Mouse (Mus musculus): ENCODE measurements around the gene Leng1.
"Not testable (repeated sequence)": the region's sequence is repeated elsewhere in the genome, so short reads cannot be mapped to it uniquely, and the experiment has no call there.

The Leng1 gene

DNA sequence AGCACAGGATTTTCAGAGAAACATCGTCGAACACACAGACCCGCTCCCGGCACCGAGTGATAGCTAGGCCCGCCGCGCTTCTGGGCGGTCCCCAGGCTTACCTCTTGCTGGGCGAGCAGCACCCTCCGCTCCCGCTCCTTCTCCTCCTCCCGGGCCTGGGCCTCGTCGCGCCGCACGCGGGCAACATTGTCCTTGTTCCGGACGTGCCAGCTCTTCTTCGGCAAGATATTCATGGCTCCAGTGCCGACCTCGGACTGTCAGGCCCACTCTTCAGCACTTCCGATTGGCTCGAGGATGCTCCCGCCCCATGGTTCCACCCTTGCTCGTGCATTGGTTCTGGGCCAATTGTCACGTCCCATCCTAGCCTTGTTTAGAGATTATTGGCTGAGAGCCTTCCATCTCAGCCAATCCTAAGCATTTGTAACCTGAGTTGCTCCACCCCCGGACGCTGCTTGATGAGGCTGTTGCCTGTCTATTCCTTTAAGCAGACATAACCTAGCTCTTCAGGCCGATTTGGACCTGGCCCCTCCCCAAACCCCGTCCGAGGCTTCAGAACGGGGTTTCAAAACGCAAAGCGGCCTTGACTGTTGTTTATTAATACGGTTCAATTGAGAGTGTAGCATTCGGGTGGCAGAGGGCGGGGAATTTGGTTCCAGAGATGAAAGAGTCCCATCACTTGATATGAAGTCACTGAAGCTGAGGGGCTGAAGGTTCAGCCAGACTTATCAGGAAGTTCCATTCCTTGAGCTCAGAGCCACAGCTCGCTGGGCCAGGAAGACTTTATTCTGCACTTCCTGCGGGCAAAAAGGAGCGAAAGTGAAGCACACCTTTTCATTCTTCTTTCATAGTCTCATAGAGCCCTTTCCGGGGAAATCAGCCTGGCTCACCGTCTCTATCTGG is at the start of gene Leng1:
TSS of gene Leng1 (minus strand) at position 626 of the 900 bp plus-strand sequence.
- DNase-seq (ENCODE audit: extremely low spot score, low read depth, low spot score), result peak; percentile 88

DNA sequence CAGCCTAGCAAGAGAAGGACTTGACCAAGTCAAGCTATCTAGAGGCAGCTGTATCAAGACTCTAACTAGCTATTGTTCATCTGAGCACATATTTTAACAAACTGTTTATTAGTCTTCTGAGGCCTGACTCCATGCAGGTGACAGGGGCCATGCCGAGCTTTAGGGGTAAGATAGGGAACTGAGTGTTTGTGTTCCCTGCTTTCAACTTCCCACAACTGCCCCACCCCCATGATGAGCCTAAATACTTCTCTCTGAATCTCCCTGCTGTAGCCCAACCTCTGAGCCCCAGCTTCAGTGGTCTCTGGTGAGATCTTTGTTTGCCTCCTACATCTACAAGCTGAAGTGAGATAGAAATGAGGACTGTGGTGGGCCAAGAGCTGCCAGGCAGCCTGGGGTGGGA is 49.6 kb upstream of the Leng1 start:
- no peak for DNase-seq (ENCODE audit: extremely low spot score, low read depth, low spot score)

- no peak for DNase-seq (ENCODE audit: extremely low spot score, low read depth, low spot score)
These were observed 46.8 kb upstream of the Leng1 start for GRCm38 (mm10) chr7:3712264-3712942.

DNA sequence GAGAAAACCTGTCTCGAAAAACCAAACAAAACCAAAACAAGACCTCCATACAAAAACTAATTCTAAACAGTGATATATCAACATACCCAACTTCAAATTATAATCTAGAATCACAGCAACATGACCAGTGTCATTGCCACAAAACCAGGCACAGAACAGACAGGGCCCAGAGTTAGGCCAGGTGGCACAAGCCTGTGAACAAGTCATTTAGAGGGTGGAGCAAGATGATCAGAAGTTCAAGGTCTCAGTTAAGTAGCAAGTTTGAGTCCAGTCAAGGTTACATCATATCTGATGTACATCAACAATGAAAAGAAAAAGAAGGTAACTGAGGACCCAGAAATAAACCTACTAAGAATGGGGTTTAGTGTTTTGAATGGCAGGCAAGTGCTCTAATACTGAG is 43.4 kb upstream of the Leng1 start:
- DNase-seq (ENCODE audit: extremely low spot score, low read depth, low spot score), result no peak

- DNase-seq (ENCODE audit: extremely low spot score, low read depth, low spot score), result not testable (repeated sequence)
These were observed 42.9 kb upstream of the Leng1 start for GRCm38 (mm10) chr7:3708447-3708980.

DNA sequence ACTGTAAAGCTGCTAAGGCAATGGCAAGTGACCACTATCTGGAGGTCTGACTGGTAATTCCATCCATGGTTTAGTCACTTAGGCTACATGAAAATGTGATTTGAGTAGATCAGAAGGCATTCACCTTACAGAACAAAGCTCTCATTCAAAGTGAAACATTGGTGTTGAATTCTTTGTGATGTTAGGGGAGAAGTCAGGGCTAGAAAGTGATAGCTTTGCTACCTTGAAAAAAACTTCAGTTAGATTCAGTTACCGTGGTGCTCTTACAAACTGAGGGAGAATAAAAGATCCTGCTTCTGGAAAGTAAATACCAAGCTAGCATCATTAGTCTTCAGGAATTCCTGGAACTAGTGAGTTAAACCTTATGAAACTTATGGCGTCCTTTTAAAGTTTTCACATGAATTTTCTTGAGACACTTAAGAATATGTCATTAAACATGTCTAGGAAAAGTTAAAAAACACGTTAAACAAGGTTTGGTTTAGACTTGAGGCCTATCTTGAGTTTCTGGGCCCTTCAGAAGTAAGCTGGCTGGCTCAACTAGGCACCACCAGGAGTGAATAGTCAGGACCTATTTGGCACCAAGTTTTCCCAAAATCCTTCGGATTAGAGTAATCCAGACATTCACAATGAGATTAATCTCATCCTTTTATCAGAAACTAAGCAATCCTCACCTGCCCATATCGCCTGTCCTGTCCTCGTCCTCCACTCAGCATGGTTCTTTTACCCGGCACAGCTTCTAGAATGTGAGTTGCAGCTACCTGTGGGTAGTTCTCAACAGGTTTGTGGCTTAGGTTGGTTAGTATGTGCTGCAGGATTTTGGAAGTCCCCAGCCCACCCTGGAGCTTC is 42.2 kb upstream of the Leng1 start:
- no peak for DNase-seq (ENCODE audit: extremely low spot score, low read depth, low spot score)

DNA sequence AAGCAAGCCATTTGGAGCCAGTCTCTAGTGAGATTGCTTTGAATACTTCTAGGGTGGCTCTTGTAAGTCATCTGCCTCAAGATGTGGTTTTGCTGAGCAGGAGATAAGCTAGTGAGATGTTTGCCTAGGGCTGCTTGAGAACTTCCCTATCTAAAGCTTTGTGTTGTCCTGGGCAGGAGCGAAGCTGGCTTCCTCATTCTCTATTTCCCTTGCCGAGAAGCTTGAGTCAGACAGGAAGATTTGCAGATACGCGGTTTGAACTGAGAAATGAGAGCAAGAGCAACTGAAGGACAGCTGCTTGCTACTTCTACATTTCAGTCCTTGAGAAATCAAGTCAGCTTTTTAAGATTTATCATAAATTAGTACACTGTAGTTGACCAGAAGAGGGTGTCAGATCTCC is 41.4 kb upstream of the Leng1 start:
- DNase-seq (ENCODE audit: extremely low spot score, low read depth, low spot score), result no peak

DNA sequence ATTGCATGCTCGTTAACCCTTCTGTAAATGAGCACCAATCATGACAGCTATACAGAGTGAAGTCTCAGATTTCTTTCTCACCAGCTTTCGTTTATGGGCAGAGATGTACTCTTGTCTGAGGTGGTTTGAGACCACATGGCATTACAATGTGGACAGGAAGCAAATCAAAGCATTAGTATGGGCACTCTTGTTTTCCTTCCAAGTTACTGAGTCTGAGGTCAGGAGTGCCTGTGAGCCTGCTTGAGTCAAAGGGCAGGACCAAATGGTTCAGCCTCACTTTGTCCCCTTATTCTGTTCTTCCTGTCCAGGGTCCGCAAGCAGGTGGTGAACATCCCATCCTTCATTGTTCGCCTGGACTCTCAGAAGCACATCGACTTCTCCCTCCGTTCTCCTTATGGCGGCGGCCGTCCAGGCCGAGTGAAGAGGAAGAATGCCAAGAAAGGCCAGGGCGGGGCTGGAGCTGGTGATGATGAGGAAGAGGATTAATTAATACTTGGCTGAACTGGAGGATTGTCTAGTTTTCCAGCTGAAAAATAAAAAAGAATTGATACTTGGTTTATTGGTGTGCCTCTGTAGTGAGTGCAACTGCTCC is 40.8 kb upstream of the Leng1 start:
- DNase-seq (ENCODE audit: extremely low spot score, low read depth, low spot score), result no peak

GRCm38 (mm10) chr7:3705911-3706310 is 40.3 kb upstream of the Leng1 start:
- no peak for DNase-seq (ENCODE audit: extremely low spot score, low read depth, low spot score)

GRCm38 (mm10) chr7:3705461-3705860 is 39.8 kb upstream of the Leng1 start:
- DNase-seq (ENCODE audit: extremely low spot score, low read depth, low spot score), result not testable (repeated sequence)

DNA sequence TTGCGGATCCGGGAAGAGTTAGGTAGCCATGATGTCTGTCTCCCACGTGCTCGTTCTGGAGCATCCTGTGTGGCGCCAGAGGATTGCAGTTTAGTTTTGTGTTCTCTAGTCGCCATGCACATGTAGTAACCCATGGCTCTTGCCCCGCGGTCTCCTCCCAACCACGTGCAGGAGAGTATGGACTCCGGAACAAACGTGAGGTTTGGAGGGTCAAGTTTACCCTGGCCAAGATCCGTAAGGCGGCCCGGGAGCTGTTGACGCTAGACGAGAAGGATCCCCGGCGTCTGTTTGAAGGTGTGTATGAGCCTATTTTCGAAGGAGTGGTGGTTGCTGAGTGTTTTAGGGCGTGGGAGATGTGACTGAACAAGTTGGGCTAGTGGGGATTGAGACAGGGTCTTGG is 38.8 kb upstream of the Leng1 start:
- no peak for DNase-seq (ENCODE audit: extremely low spot score, low read depth, low spot score)

- peak; percentile 95 for DNase-seq (ENCODE audit: extremely low spot score, low read depth, low spot score)
These were observed 38.3 kb upstream of the Leng1 start, which contains the start of gene Rps9 for GRCm38 (mm10) chr7:3703879-3704441. Rps9 (plus strand) TSS chr7:3703993.

DNA sequence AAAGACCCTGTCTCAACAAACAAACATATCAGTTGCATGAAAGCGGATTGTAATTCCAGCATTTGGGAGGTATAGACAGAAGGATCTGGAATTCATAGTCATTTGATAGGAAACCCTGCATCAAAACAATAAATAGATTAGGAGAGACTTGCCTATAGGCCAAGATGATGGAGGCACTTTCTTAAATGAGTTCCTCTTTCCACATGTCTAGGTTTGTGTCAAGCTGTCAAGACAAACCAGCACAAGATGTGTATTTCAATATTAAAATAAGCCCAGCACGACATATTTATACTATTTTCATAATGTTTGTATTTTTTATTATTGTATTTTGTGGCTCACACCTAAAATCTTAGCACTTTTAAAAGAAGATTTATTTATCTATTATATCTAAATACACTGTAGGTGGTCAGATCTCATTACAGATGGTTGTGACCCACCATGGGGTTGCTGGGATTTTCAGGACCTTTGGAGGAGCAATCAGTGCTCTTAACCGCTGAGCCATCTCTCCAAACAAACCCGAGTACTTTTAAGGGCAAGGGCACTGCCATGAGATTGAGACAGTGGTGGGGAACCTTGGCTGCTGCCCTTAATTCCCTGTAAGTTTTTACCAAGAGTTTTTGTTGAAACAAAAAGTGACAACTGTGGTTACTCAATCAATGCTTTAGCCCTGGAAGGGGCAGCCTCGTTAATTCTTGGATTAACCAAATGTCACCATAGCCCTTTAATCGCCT is 37.7 kb upstream of the Leng1 start:
- no peak for DNase-seq (ENCODE audit: extremely low spot score, low read depth, low spot score)

GRCm38 (mm10) chr7:3698471-3698870 is 32.8 kb upstream of the Leng1 start:
- no peak for DNase-seq (ENCODE audit: extremely low spot score, low read depth, low spot score)

- not testable (repeated sequence) for DNase-seq (ENCODE audit: extremely low spot score, low read depth, low spot score)
These were observed 29.3 kb upstream of the Leng1 start for GRCm38 (mm10) chr7:3694949-3695305.

- peak; percentile 74 for DNase-seq (ENCODE audit: extremely low spot score, low read depth, low spot score)
These were observed 28.7 kb upstream of the Leng1 start for GRCm38 (mm10) chr7:3694076-3694948.

- DNase-seq (ENCODE audit: extremely low spot score, low read depth, low spot score), result no peak
These were observed 28.1 kb upstream of the Leng1 start for GRCm38 (mm10) chr7:3693809-3694075.

GRCm38 (mm10) chr7:3692987-3693808 is 27.6 kb upstream of the Leng1 start, which contains the start of gene Mboat7:
Mboat7 (minus strand) TSS chr7:3693523.
- DNase-seq (ENCODE audit: extremely low spot score, low read depth, low spot score), result peak; percentile 93

Measured in hindlimb bud, embryonic 11.5 days (tissue).